In the genomic region with DNA sequence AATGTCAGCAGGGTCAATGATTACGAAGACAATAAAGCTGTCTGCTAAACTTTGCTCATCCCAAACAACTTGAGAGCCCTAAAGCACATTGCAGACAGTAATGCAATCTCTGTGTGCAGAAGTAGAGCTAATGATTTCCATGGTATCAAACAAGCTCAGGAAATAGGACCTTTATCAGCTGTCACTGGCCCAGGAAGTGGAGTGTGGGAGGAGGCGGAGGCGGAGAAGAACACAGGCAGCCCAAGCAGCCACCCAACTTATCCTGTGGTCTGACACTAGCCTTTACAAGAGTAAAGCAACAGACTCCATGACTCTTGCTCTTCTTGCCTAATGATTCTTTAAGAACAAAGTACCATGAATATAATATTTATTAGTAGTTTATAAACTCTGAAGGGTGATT, we compare ENCODE assay signal across 10 mouse cellular contexts.
"Had no signal": no experiment of that assay in that cellular context is flagged by ENCODE, and none has a peak within 500 bp of the region (broad histone marks: within the 10 kb centered on the region; RNA-seq: fewer than 3 reads in every experiment).

No protein-coding gene starts in this region.

- H3K4me1 ChIP-seq: limb, embryonic 15.5 days; lung, embryonic 15.5 days; midbrain, embryonic 15.5 days; neural tube, embryonic 12.5 days had no signal

- H3K36me3 ChIP-seq: limb, embryonic 15.5 days; lung, embryonic 15.5 days; midbrain, embryonic 15.5 days; neural tube, embryonic 12.5 days had no signal

- H3K9me3 ChIP-seq: limb, embryonic 15.5 days; lung, embryonic 15.5 days; midbrain, embryonic 15.5 days; neural tube, embryonic 12.5 days had no signal

- H3K27me3 ChIP-seq: lung, embryonic 15.5 days; midbrain, embryonic 15.5 days; neural tube, embryonic 12.5 days had no signal

- H3K4me2 ChIP-seq: limb, embryonic 15.5 days; lung, embryonic 15.5 days; midbrain, embryonic 11.5 days; midbrain, embryonic 15.5 days; neural tube, embryonic 12.5 days had no signal

- ATAC-seq: intestine, embryonic 16.5 days; midbrain, embryonic 15.5 days had no signal

- H3K9ac ChIP-seq: limb, embryonic 15.5 days; lung, embryonic 15.5 days; midbrain, embryonic 15.5 days; neural tube, embryonic 12.5 days had no signal

- H3K27ac ChIP-seq: limb, embryonic 15.5 days; lung, embryonic 15.5 days; midbrain, embryonic 15.5 days; neural tube, embryonic 12.5 days had no signal

- H3K4me3 ChIP-seq: limb, embryonic 15.5 days; lung, embryonic 15.5 days; midbrain, embryonic 15.5 days; neural tube, embryonic 12.5 days had no signal

- DNase-seq: layer of hippocampus, postnatal 36 days; right cerebral cortex, postnatal 4 days; spleen, adult 18-20 months; thymus, adult 18-20 months had no signal
